Mouse (Mus musculus): ENCODE measurements around the gene Tspan6.

- TF ChIP-seq GATA1 (IDR thresholded peaks at IDR 0.05; ENCODE audit: borderline replicate concordance, low read length) (no peak), FLI1 (IDR thresholded peaks at IDR 0.05; ENCODE audit: low read length) (no peak)
These were observed 14.8 kb upstream of the Tspan6 start for GRCm38 (mm10) chrX:133913006-133913405.
